Mouse (Mus musculus) midbrain, embryonic 11.5 days (tissue): Measurements from ENCODE around the gene 1300017J02Rik. TPM values are rescaled to one million over a fixed set of nuclear protein-coding genes. Genes with fewer than 3 reads are reported as not detected.
"Not testable (repeated sequence)": the region's sequence is repeated elsewhere in the genome, so short reads cannot be mapped to it uniquely, and the experiment has no call there.

Source experiments
- ATAC-seq: fragments of 200-750 bp; cut with Nextera tagmentation; 2 replicates; pipeline ENCODE4 v1.8.0; 2017; ENCODE audit warnings: moderate TSS enrichment, moderate library complexity; ENCODE audit not compliant: low FRiP score
- DNase-seq: peaks from one replicate; pipeline ENCODE4 v3.0.0; 2015; ENCODE audit warnings: low spot score; ENCODE audit errors: missing footprints
- H3K27ac ChIP-seq: fragments of 300-500 bp; sonication (generic); 2 replicates; pipeline ENCODE4 v1.5.1; 2014; ENCODE audit warnings: low read depth, low read length
- H3K27me3 ChIP-seq: fragments of 300-500 bp; sonication (generic); 2 replicates; pipeline ENCODE4 v1.6.1; 2014; ENCODE audit warnings: mild to moderate bottlenecking, low read length, moderate library complexity, mixed read lengths; ENCODE audit not compliant: control insufficient read depth, insufficient read depth
- H3K36me3 ChIP-seq: fragments of 300-500 bp; sonication (generic); 2 replicates; pipeline ENCODE4 v1.6.1; 2014; ENCODE audit warnings: mild to moderate bottlenecking, low read length, moderate library complexity, mixed read lengths; ENCODE audit not compliant: control insufficient read depth, insufficient read depth
- H3K4me1 ChIP-seq: fragments of 300-500 bp; sonication (generic); 2 replicates; pipeline ENCODE4 v1.6.1; 2014; ENCODE audit warnings: low read length; ENCODE audit not compliant: control insufficient read depth, insufficient read depth
- H3K4me2 ChIP-seq: fragments of 300-500 bp; sonication (generic); 2 replicates; pipeline ENCODE4 v1.6.1; 2014; ENCODE audit warnings: mild to moderate bottlenecking, moderate library complexity
- H3K4me3 ChIP-seq: fragments of 300-500 bp; sonication (generic); 2 replicates; pipeline ENCODE4 v1.5.1; 2014; ENCODE audit warnings: low read depth, low read length
- H3K9ac ChIP-seq: fragments of 300-500 bp; sonication (generic); 2 replicates; pipeline ENCODE4 v1.6.1; 2014; ENCODE audit warnings: low read length
- H3K9me3 ChIP-seq: fragments of 300-500 bp; sonication (generic); 2 replicates; pipeline ENCODE4 v1.6.1; 2016; ENCODE audit warnings: low read length; ENCODE audit not compliant: control insufficient read depth
- WGBS: fragments of 180-500 bp; shearing (Covaris S2); extraction: QIAGEN DNeasy Blood & Tissue Kit; methylation state at CpG from one replicate; pipeline ENCODE4 v1.1.7; 2014; 5-methylcytosine and 5-hydroxymethylcytosine counted together
- polyA plus RNA-seq: library from polyadenylated mRNA; unstranded; fragments of >200 nt; fragmentation: Nextera tagmentation; extraction: Ambion mirVana; gene quantifications from 2 replicates; pipeline ENCODE4 v1.2.1, GENCODE M21; 2014

The 1300017J02Rik gene
- 2.3 and 2.7 TPM in 2 replicates for polyA plus RNA-seq

DNA sequence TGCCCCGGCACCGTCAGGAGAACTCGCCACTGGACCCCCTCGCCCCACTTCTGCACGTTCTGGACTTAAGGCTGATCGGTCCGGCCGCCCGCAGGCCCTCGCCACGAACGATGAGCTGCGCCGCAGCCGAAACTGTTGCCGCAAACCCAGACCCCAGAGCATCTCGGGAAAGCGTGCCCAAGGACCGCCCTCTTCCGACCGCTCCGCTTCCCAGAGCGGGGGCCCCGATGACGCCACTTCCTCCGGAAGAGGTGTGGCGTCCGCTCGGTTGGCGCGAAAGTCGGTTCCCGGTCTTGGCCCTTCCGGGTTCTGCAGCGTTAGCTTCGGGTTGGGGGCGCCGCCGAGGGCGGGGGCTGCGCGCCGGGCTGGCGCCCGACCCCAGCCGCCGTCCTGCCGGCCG is at the start of gene 1300017J02Rik, which contains the start of gene Topbp1:
TSS of gene 1300017J02Rik (minus strand) at position 156 of the 400 bp plus-strand sequence.
TSS of gene Topbp1 (plus strand) at position 289 of the 400 bp plus-strand sequence.
- H3K4me3 ChIP-seq: peak within 1 kb of the TSS; percentile 92
- H3K36me3 ChIP-seq: peaks cover 11% of the 10 kb centered on the region; the same call in 1 of the 2 replicates
- ATAC-seq (peak; percentile 98), DNase-seq (peak; percentile 100)
- WGBS: under 1% methylated on average over 48 of the region's 49 CpGs
- H3K4me2 ChIP-seq: peak within 1 kb of the TSS; percentile 75
- peaks cover 8% of the 10 kb centered on the region for H3K4me1 ChIP-seq
- peak within 1 kb of the TSS; percentile 77 for H3K27ac ChIP-seq
- H3K9ac ChIP-seq: peak within 1 kb of the TSS; percentile 96
- no peaks in the 10 kb centered on the region for H3K9me3 ChIP-seq
- H3K27me3 ChIP-seq: no peaks in the 10 kb centered on the region

DNA sequence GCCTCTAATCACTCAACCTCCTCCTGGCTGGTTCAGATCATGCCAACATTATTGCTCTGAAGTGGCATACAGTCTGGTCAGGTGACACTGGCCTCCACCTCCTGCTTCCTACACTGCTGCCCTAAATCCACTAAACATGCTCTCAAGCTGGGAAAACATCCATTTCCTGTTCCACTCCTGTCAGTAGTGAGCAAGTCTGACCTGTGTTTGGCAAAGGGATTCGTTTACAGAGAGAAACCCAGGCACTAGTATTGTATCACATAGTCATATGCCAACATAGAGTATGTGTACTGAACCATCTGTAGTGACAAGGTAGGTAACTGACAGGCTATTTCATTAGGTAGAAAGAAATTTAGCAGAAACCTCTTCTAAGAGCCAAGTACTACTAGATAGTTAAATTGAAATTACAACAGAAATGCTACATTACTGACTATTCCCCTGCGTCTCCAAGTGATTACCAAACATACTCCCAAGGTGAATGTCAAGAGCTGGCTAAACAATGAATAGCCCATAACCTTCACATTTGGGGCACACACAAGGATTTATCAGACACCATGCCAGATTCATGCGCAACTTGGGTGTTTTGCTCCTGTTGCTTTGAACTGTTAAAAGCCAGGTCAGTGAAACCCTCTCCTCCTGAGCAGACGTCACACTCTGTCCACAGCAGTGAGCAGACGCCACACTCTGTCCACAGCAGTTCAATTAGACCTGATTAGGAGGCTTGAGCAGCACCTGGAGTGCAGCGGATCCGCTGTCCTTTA is 48.8 kb upstream of the 1300017J02Rik start:
- H3K4me3 ChIP-seq, H3K4me1 ChIP-seq, DNase-seq, H3K27ac ChIP-seq, ATAC-seq, H3K4me2 ChIP-seq, H3K9me3 ChIP-seq, H3K9ac ChIP-seq, H3K27me3 ChIP-seq: not testable (repeated sequence)
- 89% methylated on average over 5 of the region's 7 CpGs for WGBS
- H3K36me3 ChIP-seq: peaks cover 16% of the 10 kb centered on the region

DNA sequence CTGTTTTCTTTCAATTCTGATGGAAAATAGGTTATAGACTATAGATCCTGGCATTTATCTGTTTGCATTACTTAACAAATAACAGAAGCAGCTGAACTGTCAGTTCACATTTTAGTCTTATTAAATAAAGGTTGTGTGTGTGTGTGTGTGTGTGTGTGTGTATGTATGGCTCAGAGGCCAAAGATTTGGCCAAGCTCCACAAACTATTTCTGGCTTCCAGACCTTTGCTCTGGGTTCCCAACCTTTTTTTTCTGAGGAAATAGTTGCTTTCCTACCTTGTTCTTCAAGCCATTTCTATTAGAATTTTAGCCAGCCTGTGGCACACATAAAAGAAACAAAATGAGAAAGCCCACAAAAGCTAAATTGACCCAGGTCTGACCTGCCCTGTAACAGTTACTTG is 43.9 kb upstream of the 1300017J02Rik start:
- ATAC-seq (no peak), DNase-seq (no peak)
- Histone ChIP-seq H3K4me2 (no peak overlapping the region), H3K9ac (no peak overlapping the region), H3K4me3 (no peak overlapping the region), H3K27ac (no peak overlapping the region), H3K9me3 (no peaks in the 10 kb centered on the region), H3K27me3 (no peaks in the 10 kb centered on the region), H3K4me1 (no peaks in the 10 kb centered on the region), H3K36me3 (peaks cover 19% of the 10 kb centered on the region; the same call in 1 of the 2 replicates)

DNA sequence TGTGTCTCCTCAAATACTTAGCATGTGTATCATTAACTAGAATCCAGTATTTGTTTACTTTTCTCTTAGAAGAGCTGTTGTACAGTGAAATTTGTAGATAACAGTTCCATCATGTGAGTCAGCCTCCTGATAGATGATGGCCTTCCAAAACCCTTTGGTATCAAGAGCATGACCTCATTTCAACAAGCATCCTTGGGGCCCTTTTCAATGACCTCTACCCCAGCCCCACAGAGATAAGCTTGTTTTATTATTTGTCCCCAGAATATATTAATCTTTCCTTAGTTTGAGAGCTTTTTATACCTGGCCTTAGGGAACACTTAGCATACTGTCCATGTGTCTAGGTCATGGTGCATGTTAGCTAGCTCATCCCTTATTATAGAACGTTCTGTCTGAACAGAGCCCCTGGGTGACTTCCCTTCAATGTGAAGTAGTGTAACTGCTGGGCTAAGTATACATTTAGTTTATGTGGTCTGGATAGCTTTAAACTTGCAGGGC is 43.2 kb upstream of the 1300017J02Rik start:
- 88% methylated on average over 1 of the region's 1 CpGs for WGBS
- no peaks in the 10 kb centered on the region for H3K4me1 ChIP-seq
- no peak for DNase-seq
- peaks cover 24% of the 10 kb centered on the region; the same call in 1 of the 2 replicates for H3K36me3 ChIP-seq
- H3K9ac ChIP-seq: no peak overlapping the region
- H3K27me3 ChIP-seq: no peaks in the 10 kb centered on the region
- H3K27ac ChIP-seq: no peak overlapping the region
- no peak overlapping the region for H3K4me3 ChIP-seq
- H3K9me3 ChIP-seq: no peaks in the 10 kb centered on the region
- H3K4me2 ChIP-seq: no peak overlapping the region
- ATAC-seq: no peak

DNA sequence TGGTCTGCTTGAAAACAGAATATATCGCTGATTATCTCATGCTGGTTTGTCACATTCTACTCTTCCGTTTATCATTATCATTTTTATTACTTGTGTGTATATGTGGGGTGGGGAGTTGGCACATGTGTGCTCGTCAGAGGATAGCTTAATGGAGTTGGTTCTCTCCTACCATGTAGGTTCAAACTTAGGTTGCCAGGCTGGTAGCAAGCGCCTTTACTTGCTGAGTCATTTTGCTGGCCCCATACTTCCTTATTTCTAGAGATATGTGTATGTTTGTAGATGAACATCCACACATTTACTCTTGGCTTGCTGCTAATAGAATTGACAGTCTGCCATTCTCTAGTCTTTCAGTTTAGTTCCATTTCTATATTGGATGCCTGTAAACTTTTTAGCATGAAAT is 42.2 kb upstream of the 1300017J02Rik start:
- DNase-seq (no peak), ATAC-seq (no peak)
- H3K27me3 ChIP-seq: no peaks in the 10 kb centered on the region
- no peak overlapping the region for H3K27ac ChIP-seq
- no peaks in the 10 kb centered on the region for H3K9me3 ChIP-seq
- WGBS: 94% methylated on average over 4 of the region's 4 CpGs
- H3K36me3 ChIP-seq: peaks cover 25% of the 10 kb centered on the region; the same call in 1 of the 2 replicates
- no peak overlapping the region for H3K9ac ChIP-seq
- no peak overlapping the region for H3K4me3 ChIP-seq
- H3K4me1 ChIP-seq: no peaks in the 10 kb centered on the region
- no peak overlapping the region for H3K4me2 ChIP-seq

DNA sequence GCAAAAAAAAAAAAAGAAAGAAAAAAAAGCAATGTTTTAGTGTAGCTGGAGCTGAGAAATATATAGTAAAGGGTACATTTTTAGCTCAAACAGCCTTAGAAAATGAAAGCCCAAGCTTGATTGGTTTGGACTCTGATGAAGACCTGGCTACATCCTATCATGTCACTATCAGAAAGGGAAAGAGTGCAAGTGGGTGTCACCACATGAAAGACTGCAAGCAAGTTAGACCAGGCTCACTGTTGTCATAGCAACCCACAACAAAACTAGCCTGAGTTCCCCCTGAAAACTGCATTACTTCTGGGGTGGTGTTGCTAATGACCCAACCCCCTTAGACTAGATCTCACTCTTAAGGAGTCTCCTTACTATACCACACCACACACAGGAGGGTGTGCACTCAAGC is 32.0 kb upstream of the 1300017J02Rik start:
- no peak for DNase-seq
- H3K36me3 ChIP-seq: peaks cover 34% of the 10 kb centered on the region
- no peak for ATAC-seq
- no peak overlapping the region for H3K4me3 ChIP-seq
- H3K9me3 ChIP-seq: no peaks in the 10 kb centered on the region
- no peak overlapping the region for H3K9ac ChIP-seq
- no peak overlapping the region for H3K4me2 ChIP-seq
- no peaks in the 10 kb centered on the region for H3K4me1 ChIP-seq
- H3K27me3 ChIP-seq: no peaks in the 10 kb centered on the region
- no peak overlapping the region for H3K27ac ChIP-seq

DNA sequence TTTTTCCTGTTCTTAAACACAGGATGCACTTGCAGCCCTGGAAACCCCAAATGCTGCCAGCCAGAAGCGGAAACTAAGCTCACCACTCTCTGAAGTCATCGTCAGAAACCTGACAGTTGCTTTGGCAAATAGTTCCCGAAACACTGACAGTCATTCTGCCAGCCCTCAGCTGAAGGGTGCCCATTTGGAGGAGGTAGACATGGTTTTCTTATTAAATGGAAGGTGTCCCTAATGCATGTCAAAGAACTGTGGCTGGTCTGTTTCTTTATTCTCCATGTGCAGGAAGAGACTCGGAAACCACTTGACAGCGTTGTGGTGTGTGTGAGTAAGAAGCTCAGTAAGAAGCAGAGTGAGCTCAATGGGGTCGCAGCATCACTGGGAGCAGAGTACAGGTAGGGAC is 27.8 kb upstream of the 1300017J02Rik start:
- 92% methylated on average over 6 of the region's 6 CpGs for WGBS

DNA sequence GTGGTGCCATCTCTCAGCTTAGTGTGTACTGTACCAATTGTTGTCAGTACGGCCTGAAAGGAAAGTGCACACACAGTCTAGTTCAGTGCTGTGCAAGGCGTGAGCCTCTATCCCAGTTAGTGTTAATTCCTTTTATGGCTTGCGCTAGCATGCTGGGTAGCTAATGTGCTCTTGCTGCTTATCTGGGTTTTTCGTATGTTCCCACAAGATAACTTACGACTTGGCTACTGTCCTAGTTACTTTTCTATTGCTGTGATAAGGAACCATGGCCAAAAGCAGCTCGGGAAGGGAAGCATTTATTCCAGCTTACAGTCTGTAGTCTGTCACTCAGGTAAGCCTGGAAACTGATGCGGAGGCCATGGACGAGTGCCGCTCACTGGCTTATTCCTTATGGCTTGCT is 21.6 kb upstream of the 1300017J02Rik start:
- no peak overlapping the region for H3K9ac ChIP-seq
- no peak for ATAC-seq
- H3K36me3 ChIP-seq: peaks cover 44% of the 10 kb centered on the region
- no peaks in the 10 kb centered on the region for H3K4me1 ChIP-seq
- H3K27me3 ChIP-seq: no peaks in the 10 kb centered on the region
- no peak overlapping the region for H3K4me2 ChIP-seq
- no peaks in the 10 kb centered on the region for H3K9me3 ChIP-seq
- no peak overlapping the region for H3K27ac ChIP-seq
- WGBS: 96% methylated on average over 9 of the region's 9 CpGs
- no peak overlapping the region for H3K4me3 ChIP-seq
- no peak for DNase-seq

More for the DNA sequence above, 27.8 kb upstream of the 1300017J02Rik start:
- H3K9me3 ChIP-seq: no peaks in the 10 kb centered on the region
- H3K4me3 ChIP-seq: no peak overlapping the region
- ATAC-seq (no peak), DNase-seq (no peak)
- H3K4me1 ChIP-seq: no peaks in the 10 kb centered on the region
- H3K4me2 ChIP-seq: no peak overlapping the region
- H3K9ac ChIP-seq: no peak overlapping the region
- peaks cover 49% of the 10 kb centered on the region for H3K36me3 ChIP-seq
- no peak overlapping the region for H3K27ac ChIP-seq
- no peaks in the 10 kb centered on the region for H3K27me3 ChIP-seq

DNA sequence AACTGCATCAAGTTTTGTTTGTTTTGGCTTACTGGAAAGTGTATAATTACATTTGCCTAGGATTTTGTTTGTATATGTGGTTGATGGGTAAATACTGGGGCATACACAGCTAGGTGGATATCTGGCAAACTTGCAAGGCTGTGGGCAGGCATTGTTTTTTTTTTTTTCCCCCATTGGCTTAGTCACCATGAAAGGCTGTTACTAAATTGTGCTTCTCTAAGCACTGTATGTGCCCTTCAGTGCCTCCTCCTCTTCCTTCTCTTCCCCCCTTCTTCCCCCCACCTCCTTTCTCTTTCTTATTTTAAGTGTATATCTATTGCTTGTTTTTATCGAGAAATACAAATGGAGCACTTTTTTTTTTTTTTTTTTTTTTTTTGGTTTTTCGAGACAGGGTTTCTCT is 19.8 kb upstream of the 1300017J02Rik start:
- WGBS: 94% methylated on average over 1 of the region's 2 CpGs
- no peak overlapping the region for H3K27ac ChIP-seq
- ATAC-seq (no peak), DNase-seq (no peak)
- no peaks in the 10 kb centered on the region for H3K27me3 ChIP-seq
- no peak overlapping the region for H3K4me3 ChIP-seq
- no peaks in the 10 kb centered on the region for H3K9me3 ChIP-seq
- H3K9ac ChIP-seq: no peak overlapping the region
- peaks cover 40% of the 10 kb centered on the region for H3K36me3 ChIP-seq
- H3K4me1 ChIP-seq: no peaks in the 10 kb centered on the region
- H3K4me2 ChIP-seq: no peak overlapping the region
